Mouse (Mus musculus) lung, embryonic 15.5 days (tissue): ENCODE results near the gene Scarb2. TPM values are rescaled to one million over a fixed set of nuclear protein-coding genes. Genes with fewer than 3 reads are reported as not detected.

Experiments used
- ATAC-seq: fragments of 200-750 bp; cut with Nextera tagmentation; 2 replicates; pipeline ENCODE4 v1.8.0; 2017; ENCODE audit warnings: moderate number of reproducible peaks, borderline replicate concordance; ENCODE audit not compliant: low FRiP score, low TSS enrichment; ENCODE audit errors: extremely low read depth
- H3K27ac ChIP-seq: fragments of 300-500 bp; sonication (generic); 2 replicates; pipeline ENCODE4 v1.5.1; 2015; ENCODE audit warnings: moderate library complexity, mild to moderate bottlenecking, inconsistent platforms
- H3K27me3 ChIP-seq: fragments of 300-500 bp; sonication (generic); 2 replicates; pipeline ENCODE4 v1.6.1; 2015; ENCODE audit warnings: inconsistent platforms
- H3K36me3 ChIP-seq: fragments of 300-500 bp; sonication (generic); 2 replicates; pipeline ENCODE4 v1.6.1; 2015; ENCODE audit warnings: inconsistent platforms
- H3K4me1 ChIP-seq: fragments of 300-500 bp; sonication (generic); 2 replicates; pipeline ENCODE4 v1.6.1; 2015; ENCODE audit warnings: inconsistent platforms
- H3K4me2 ChIP-seq: fragments of 300-500 bp; sonication (generic); 2 replicates; pipeline ENCODE4 v1.6.1; 2015; ENCODE audit warnings: inconsistent platforms, mild to moderate bottlenecking, moderate library complexity
- H3K4me3 ChIP-seq: fragments of 300-500 bp; sonication (generic); 2 replicates; pipeline ENCODE4 v1.5.1; 2015; ENCODE audit warnings: mild to moderate bottlenecking, inconsistent platforms
- H3K9ac ChIP-seq: fragments of 300-500 bp; sonication (generic); 2 replicates; pipeline ENCODE4 v1.6.1; 2015; ENCODE audit warnings: inconsistent platforms
- H3K9me3 ChIP-seq: fragments of 300-500 bp; sonication (generic); 2 replicates; pipeline ENCODE4 v1.6.1; 2016; ENCODE audit warnings: inconsistent platforms
- WGBS: fragments of 180-500 bp; shearing (Covaris S2); methylation state at CpG from one replicate; pipeline ENCODE4 v1.1.7; 2015; 5-methylcytosine and 5-hydroxymethylcytosine counted together
- polyA plus RNA-seq: library from polyadenylated mRNA; unstranded; fragments of >200 nt; fragmentation: Nextera tagmentation; extraction: Ambion mirVana; gene quantifications from 2 replicates; pipeline ENCODE4 v1.2.1, GENCODE M21; 2015

Gene Scarb2
- polyA plus RNA-seq, 1 experiment from 2014 or later: 17.2 TPM

DNA sequence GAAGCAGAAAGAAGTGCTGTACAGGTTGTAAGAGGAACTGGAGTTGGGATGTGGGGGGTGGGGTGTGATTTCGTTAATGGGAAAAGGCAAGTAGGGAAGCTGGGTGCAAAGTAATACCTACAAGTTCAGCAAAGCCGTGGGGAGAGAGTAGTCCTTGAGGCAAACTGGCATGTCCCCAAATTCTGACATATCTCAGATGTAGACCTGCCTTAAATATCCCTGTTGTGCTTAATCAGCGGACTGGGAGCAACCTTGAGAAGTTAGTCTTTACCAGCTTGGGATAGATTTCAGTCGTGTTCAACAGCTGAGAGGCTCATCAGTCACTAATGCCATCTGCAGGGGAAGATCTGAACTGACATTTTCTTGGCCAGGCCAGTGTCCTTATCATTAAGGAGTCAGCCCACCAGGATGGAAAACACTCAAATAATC, 318 bp downstream of the Scarb2 start:
- 0 out of 2 replicates have a peak overlapping the region, but pooled peaks have one; percentile 71 for H3K27ac ChIP-seq
- H3K4me2 ChIP-seq: peak overlapping the region; percentile 56
- no peaks in the 10 kb centered on the region for H3K9me3 ChIP-seq
- H3K27me3 ChIP-seq: no peaks in the 10 kb centered on the region
- H3K36me3 ChIP-seq: no peaks in the 10 kb centered on the region
- peak overlapping the region; percentile 89; the same call in 1 of the 2 replicates for H3K4me3 ChIP-seq
- peak overlapping the region; percentile 36; the same call in 1 of the 2 replicates for H3K9ac ChIP-seq
- 24% methylated on average over 4 of the region's 4 CpGs for WGBS
- peaks cover 22% of the 10 kb centered on the region for H3K4me1 ChIP-seq
- ATAC-seq: no peak

DNA sequence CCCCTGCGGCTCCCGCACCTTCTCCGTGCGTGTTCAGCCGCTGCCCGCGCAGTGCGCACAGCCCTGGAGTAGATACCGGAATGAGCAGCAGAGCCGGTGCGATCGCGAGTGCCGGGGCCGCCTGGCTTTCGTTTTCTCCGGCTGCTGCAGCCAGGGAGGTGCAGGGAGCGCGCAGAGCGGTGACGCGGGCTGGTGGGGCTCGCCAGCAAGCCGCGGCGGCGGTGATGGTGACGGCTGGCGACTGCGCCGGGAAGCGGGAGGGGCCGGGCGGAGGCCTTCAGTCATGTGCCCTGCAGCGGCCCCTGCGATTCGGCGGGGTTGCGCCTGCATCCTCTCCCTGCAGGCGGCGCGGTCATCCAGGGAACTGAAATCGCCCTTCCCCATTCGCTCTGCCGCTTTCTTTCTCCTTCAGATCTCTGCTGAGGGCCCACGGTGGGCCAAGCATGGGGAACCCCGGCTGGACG, 1.2 kb downstream of the Scarb2 start:
- peak overlapping the region; percentile 75 for H3K4me2 ChIP-seq
- peak overlapping the region; percentile 98 for H3K27ac ChIP-seq
- WGBS: under 1% methylated on average over 40 of the region's 48 CpGs
- no peaks in the 10 kb centered on the region for H3K36me3 ChIP-seq
- peak; percentile 98 for ATAC-seq
- no peaks in the 10 kb centered on the region for H3K27me3 ChIP-seq
- H3K9ac ChIP-seq: peak overlapping the region; percentile 95
- peak overlapping the region; percentile 89 for H3K4me3 ChIP-seq
- H3K9me3 ChIP-seq: no peaks in the 10 kb centered on the region
- peaks cover 30% of the 10 kb centered on the region for H3K4me1 ChIP-seq

GRCm38 (mm10) chr5:92504676-92505400, 1.8 kb downstream of the Scarb2 start:
- Histone ChIP-seq H3K9me3 (no peaks in the 10 kb centered on the region), H3K4me3 (peak overlapping the region; percentile 89), H3K36me3 (no peaks in the 10 kb centered on the region), H3K9ac (peak overlapping the region; percentile 95), H3K4me1 (peaks cover 35% of the 10 kb centered on the region), H3K4me2 (peak overlapping the region; percentile 75), H3K27me3 (no peaks in the 10 kb centered on the region), H3K27ac (peak overlapping the region; percentile 98)
- ATAC-seq: peak; percentile 84; the same call in 1 of the 2 replicates
- under 1% methylated on average over 35 of the region's 35 CpGs for WGBS

DNA sequence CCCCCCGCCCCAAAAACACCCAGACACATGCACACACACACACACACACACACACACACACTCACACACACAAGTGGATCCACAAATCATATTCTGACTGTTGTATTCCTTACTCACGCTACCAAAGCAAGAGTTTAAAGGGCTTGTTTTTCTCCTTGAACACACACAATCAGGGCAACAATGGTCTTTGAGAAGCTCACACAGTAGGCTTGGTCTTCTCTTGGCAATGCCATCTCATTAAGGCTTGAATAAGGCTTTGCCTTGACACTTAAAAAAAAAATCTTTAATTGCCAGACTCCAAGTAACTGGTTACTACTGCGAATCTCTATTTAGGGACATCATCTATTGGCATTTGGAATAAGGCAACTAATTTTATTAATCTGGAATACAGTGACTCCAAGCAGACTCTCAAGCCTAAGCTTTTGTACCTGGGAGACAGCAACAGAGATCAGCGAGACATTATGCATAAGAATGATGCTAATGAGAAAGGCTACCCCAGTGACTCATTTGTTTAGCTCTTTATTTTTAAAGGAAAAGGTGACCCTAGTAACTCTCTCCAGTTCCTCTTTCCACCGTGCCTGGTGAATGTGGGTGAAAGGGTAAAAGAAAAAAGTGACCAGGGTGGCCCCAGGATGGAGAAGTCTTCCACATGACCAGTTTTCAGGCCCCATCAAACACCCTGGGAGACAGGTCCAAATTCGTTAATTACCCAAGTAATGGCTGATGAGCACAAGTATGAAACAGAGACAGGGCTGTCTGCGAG, 2.6 kb downstream of the Scarb2 start:
- ATAC-seq: no peak
- Histone ChIP-seq H3K9ac (peak overlapping the region; percentile 95), H3K9me3 (no peaks in the 10 kb centered on the region), H3K27ac (peak overlapping the region; percentile 98; the same call in 1 of the 2 replicates), H3K27me3 (no peaks in the 10 kb centered on the region), H3K36me3 (no peaks in the 10 kb centered on the region), H3K4me3 (peak overlapping the region; percentile 89), H3K4me2 (peak overlapping the region; percentile 75), H3K4me1 (peaks cover 43% of the 10 kb centered on the region)
- WGBS: 40% methylated on average over 7 of the region's 7 CpGs

DNA sequence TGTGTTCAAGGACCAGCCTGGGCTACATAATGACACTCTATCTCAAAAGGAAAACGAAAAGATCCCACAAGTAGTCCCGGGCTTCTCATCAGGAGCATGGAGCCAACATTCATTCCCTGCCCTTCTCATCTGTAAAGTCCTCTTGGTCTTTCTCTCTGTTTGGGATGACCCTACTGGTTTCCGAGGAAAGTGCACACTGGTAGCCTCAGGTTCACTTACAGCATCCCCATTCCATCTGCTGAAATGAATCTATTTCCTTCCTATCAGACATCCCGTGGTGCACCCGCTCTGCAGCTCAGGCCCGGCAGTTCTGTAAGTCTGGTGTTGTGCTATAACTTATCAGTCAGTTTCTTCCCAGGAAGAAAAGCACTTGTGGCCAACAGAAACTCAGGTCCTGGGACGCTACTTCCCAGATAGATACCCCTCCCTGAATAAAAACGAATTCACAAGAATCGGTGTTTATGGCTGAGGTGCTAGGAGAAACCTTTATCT, 3.2 kb downstream of the Scarb2 start:
- Histone ChIP-seq H3K36me3 (no peaks in the 10 kb centered on the region), H3K4me1 (peaks cover 49% of the 10 kb centered on the region), H3K4me2 (peak overlapping the region; percentile 75; the same call in 1 of the 2 replicates), H3K27me3 (no peaks in the 10 kb centered on the region), H3K9me3 (no peaks in the 10 kb centered on the region), H3K4me3 (peak overlapping the region; percentile 89; the same call in 1 of the 2 replicates), H3K9ac (no peak overlapping the region), H3K27ac (no peak overlapping the region)
- 71% methylated on average over 9 of the region's 9 CpGs for WGBS
- no peak for ATAC-seq

DNA sequence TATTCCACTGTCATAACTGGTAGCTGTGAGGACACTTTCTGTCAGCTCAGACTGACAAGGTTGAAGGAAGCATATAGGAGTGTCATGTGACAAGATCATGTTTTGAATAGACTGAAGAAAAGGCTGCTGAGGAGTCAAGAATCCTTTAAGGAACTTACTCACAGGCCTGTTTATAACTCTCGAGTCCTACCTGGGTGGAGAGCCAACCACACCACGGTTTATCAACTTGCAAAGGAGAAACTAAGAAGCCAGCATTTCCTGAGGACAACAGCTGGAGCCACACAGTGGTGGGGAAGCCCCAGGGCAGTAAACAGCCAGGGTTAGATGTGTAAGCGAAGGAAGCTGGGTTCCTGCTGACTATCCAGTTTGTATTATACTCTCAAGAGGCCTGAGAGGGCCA, 7.3 kb downstream of the Scarb2 start:
- H3K4me1 ChIP-seq: peaks cover 55% of the 10 kb centered on the region

GRCm38 (mm10) chr5:92498661-92499060, 8.0 kb downstream of the Scarb2 start:
- WGBS: 27% methylated on average over 5 of the region's 5 CpGs
- Histone ChIP-seq H3K9ac (no peak overlapping the region), H3K4me1 (peaks cover 50% of the 10 kb centered on the region), H3K4me2 (no peak overlapping the region), H3K27me3 (no peaks in the 10 kb centered on the region), H3K4me3 (no peak overlapping the region), H3K36me3 (no peaks in the 10 kb centered on the region), H3K27ac (0 out of 2 replicates have a peak overlapping the region, but pooled peaks have one; percentile 39), H3K9me3 (no peaks in the 10 kb centered on the region)
- peak; percentile 81; the same call in 1 of the 2 replicates for ATAC-seq

More for the DNA sequence above, 7.3 kb downstream of the Scarb2 start:
- Histone ChIP-seq H3K4me2 (no peak overlapping the region), H3K9me3 (no peaks in the 10 kb centered on the region), H3K36me3 (no peaks in the 10 kb centered on the region), H3K4me3 (no peak overlapping the region), H3K27ac (0 out of 2 replicates have a peak overlapping the region, but pooled peaks have one; percentile 39), H3K27me3 (no peaks in the 10 kb centered on the region), H3K9ac (no peak overlapping the region)
- 49% methylated on average over 3 of the region's 3 CpGs for WGBS
- ATAC-seq: no peak

DNA sequence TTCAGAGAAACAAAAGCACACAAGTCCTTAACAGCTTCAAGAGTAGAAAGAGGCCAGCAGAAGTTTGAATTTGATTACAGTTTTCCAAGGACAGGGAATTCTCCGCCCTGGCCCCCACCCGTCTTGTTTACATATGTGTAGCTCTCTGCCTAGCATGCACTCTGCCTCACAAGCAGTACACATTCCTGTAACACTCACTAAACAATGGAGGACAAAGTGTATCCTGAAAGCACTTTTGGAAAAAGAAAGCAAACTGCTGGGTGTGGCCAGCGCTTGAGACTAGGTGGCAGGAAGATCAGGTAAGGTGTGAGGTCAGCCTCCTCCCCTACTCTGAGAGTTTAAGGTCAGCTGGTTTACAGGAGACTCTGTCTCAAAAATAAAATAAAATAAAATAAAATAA, 8.4 kb downstream of the Scarb2 start:
- H3K4me2 ChIP-seq: no peak overlapping the region
- H3K4me1 ChIP-seq: peaks cover 51% of the 10 kb centered on the region
- H3K9me3 ChIP-seq: no peaks in the 10 kb centered on the region
- H3K4me3 ChIP-seq: no peak overlapping the region
- H3K27ac ChIP-seq: peak overlapping the region; percentile 39; the same call in 1 of the 2 replicates
- H3K27me3 ChIP-seq: no peaks in the 10 kb centered on the region
- no peaks in the 10 kb centered on the region for H3K36me3 ChIP-seq
- no peak for ATAC-seq
- H3K9ac ChIP-seq: no peak overlapping the region
- whole genome bisulfite sequencing: 50% methylated on average over 3 of the region's 3 CpGs

DNA sequence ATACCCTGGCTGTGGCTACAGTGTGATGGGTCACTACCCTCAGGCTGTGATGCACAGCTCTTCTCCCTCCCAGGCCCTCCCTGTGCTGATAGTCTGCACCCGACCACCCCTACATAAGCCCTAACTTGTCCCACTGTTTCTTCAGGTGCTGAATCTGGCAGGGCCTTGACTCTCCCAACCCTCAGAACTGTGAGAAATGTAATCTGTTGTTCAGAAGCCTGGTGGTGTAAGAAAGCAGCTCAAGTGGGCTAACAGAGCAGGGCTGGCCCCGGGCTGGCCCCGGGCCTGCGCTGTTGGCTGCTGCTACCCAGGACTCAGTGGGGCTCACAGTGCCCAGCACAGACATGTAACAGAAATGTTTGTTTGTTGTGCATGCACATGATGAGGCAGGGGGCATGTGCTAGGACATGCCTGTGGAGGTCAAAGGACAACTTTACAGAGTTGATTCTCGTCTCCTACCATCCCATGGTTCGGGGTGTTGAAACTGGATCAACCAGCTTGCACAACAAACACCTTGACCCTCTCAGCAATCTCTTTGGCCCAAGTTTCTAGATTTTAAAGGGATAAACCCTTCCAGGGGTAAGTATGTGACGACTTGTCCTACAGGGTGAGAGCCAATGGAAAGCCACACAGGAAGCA, 10.7 kb downstream of the Scarb2 start:
- Histone ChIP-seq H3K27me3 (no peaks in the 10 kb centered on the region), H3K4me3 (no peak overlapping the region), H3K27ac (peak overlapping the region; percentile 43), H3K9me3 (no peaks in the 10 kb centered on the region), H3K9ac (no peak overlapping the region), H3K36me3 (no peaks in the 10 kb centered on the region), H3K4me1 (peaks cover 57% of the 10 kb centered on the region), H3K4me2 (no peak overlapping the region)
- no peak for ATAC-seq
- WGBS: 74% methylated on average over 7 of the region's 7 CpGs

DNA sequence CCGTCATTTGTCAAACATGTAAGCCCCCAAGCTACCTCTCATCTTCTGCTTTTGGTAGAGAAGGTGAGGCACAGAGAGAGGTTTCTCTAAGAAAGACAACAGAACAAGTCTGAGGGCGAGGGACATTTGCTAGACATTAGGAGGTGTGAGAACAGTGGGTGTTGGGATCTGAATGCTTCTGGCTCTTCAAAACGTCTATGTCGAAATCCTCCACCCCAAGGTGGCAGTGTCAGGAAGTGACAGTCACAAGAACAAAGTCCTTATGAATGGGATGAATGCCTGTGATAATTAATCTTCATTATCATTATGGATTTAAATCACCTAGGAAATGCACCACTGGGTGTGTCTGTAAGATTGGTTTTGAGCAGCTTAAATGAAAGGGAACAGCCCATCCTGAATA, 11.3 kb downstream of the Scarb2 start:
- Histone ChIP-seq H3K4me3 (no peak overlapping the region), H3K36me3 (no peaks in the 10 kb centered on the region), H3K9me3 (no peaks in the 10 kb centered on the region), H3K4me2 (no peak overlapping the region), H3K27ac (no peak overlapping the region), H3K4me1 (peaks cover 58% of the 10 kb centered on the region), H3K27me3 (no peaks in the 10 kb centered on the region), H3K9ac (no peak overlapping the region)
- WGBS: 47% methylated on average over 4 of the region's 4 CpGs
- ATAC-seq: no peak

- Histone ChIP-seq H3K9me3 (no peaks in the 10 kb centered on the region), H3K36me3 (no peaks in the 10 kb centered on the region), H3K27ac (peak overlapping the region; percentile 45), H3K27me3 (no peaks in the 10 kb centered on the region), H3K4me3 (no peak overlapping the region), H3K9ac (no peak overlapping the region), H3K4me2 (no peak overlapping the region), H3K4me1 (peaks cover 58% of the 10 kb centered on the region)
- ATAC-seq: peak; percentile 83; the same call in 1 of the 2 replicates
- 20% methylated on average over 7 of the region's 7 CpGs for whole genome bisulfite sequencing
Measured at GRCm38 (mm10) chr5:92493423-92493822, 13.2 kb downstream of the Scarb2 start.
